Comparison of ENCODE assay signal across 28 mouse cellular contexts in the genomic region with DNA sequence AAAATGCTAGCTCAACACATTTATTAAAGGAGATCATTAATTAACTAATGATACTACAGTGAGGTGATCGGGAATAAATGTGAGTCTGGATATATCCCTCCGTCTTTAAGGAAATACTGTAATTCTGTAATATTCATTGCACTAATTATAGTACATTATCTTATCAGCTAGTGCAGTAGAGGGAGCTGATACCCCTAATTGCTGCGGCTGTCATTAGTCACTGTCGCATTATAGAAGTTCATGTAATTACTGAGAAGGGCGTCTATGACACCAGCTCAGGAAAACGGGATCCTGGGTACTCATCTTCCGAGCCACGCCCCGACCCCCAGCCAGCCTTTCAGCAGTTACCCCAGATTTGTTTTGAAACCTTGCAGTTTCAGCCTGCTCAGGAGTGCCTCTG.
DNase-seq lines count a peak whose midpoint lies in the region; ATAC-seq and TF ChIP-seq lines count a peak whose summit lies in the region.
"Had no signal": no experiment of that assay in that cellular context is flagged by ENCODE, and none has a peak within 500 bp of the region (broad histone marks: within the 10 kb centered on the region; RNA-seq: fewer than 3 reads in every experiment).

No protein-coding gene starts in this region.

- no peaks in the 10 kb centered on the region for H3K27me3 ChIP-seq in forebrain, embryonic 13.5 days
- H3K27me3 ChIP-seq in forebrain, embryonic 11.5 days (ENCODE audit: control insufficient read depth, insufficient read depth, low read length): no peaks in the 10 kb centered on the region
- no peaks in the 10 kb centered on the region for H3K27me3 ChIP-seq in hindbrain, postnatal 0 days (ENCODE audit: insufficient read depth, low read length)
- H3K27me3 ChIP-seq: embryonic facial prominence, embryonic 13.5 days; heart, embryonic 15.5 days; limb, embryonic 12.5 days; megakaryocyte, embryonic 14.5 days; midbrain, embryonic 12.5 days; Patski had no signal

- peak; percentile 53 for ATAC-seq in forebrain, embryonic 13.5 days
- no peak for ATAC-seq in forebrain, embryonic 11.5 days (replicated peaks; ENCODE audit: low FRiP score)
- ATAC-seq in hindbrain, postnatal 0 days: peak; percentile 45; the same call in 1 of the 2 replicates
- no peak for ATAC-seq in monocyte, adult 5-6 weeks (replicated peaks; ENCODE audit: insufficient number of reproducible peaks, low FRiP score, low TSS enrichment, poor library complexity, severe bottlenecking)
- ATAC-seq: intestine, embryonic 16.5 days; Patski had no signal

- peaks cover 76% of the 10 kb centered on the region for H3K36me3 ChIP-seq in forebrain, embryonic 13.5 days (ENCODE audit: poor library complexity, severe bottlenecking)
- peaks cover 3% of the 10 kb centered on the region; the same call in 1 of the 2 replicates for H3K36me3 ChIP-seq in forebrain, embryonic 11.5 days (ENCODE audit: control insufficient read depth, insufficient read depth, low read length)
- peaks cover 34% of the 10 kb centered on the region for H3K36me3 ChIP-seq in hindbrain, postnatal 0 days (ENCODE audit: insufficient read depth, low read length)
- H3K36me3 ChIP-seq: G1E had no signal

- H3K27ac ChIP-seq in forebrain, embryonic 13.5 days: no peak overlapping the region
- no peak overlapping the region for H3K27ac ChIP-seq in forebrain, embryonic 11.5 days (ENCODE audit: low read depth, low read length)
- H3K27ac ChIP-seq in layer of hippocampus, adult 2 months: peak overlapping the region; percentile 85
- 0 out of 2 replicates have a peak overlapping the region, but pooled peaks have one; percentile 69 for H3K27ac ChIP-seq in cortical plate, adult 2 months (ENCODE audit: insufficient read depth, low read length)
- H3K27ac ChIP-seq in hindbrain, postnatal 0 days: no peak overlapping the region
- H3K27ac ChIP-seq: embryonic facial prominence, embryonic 13.5 days; heart, embryonic 10.5 days; heart, embryonic 15.5 days; kidney, postnatal 0 days; limb, embryonic 12.5 days; midbrain, embryonic 12.5 days had no signal

- no peaks in the 10 kb centered on the region for H3K9me3 ChIP-seq in forebrain, embryonic 13.5 days (replicated peaks)
- H3K9me3 ChIP-seq in forebrain, embryonic 11.5 days (ENCODE audit: control insufficient read depth, low read length): no peaks in the 10 kb centered on the region
- no peaks in the 10 kb centered on the region for H3K9me3 ChIP-seq in hindbrain, postnatal 0 days (ENCODE audit: low read length)
- H3K9me3 ChIP-seq: embryonic facial prominence, embryonic 13.5 days; heart, embryonic 10.5 days; heart, embryonic 15.5 days; limb, embryonic 12.5 days; midbrain, embryonic 12.5 days had no signal

- no peak overlapping the region for H3K4me3 ChIP-seq in forebrain, embryonic 13.5 days
- no peak overlapping the region for H3K4me3 ChIP-seq in forebrain, embryonic 11.5 days (ENCODE audit: low read depth, low read length)
- peak overlapping the region; percentile 7; the same call in 1 of the 2 replicates for H3K4me3 ChIP-seq in layer of hippocampus, adult 2 months
- H3K4me3 ChIP-seq in cortical plate, adult 2 months (ENCODE audit: insufficient read depth, low read length): no peak overlapping the region
- no peak overlapping the region for H3K4me3 ChIP-seq in hindbrain, postnatal 0 days (ENCODE audit: low read length)
- H3K4me3 ChIP-seq: embryonic facial prominence, embryonic 13.5 days; heart, embryonic 10.5 days; heart, embryonic 15.5 days; limb, embryonic 12.5 days; megakaryocyte, embryonic 14.5 days; midbrain, embryonic 12.5 days had no signal

- no peak overlapping the region for H3K4me2 ChIP-seq in forebrain, embryonic 13.5 days
- no peak overlapping the region for H3K4me2 ChIP-seq in forebrain, embryonic 11.5 days (ENCODE audit: low read depth, low read length, severe bottlenecking)
- no peak overlapping the region for H3K4me2 ChIP-seq in hindbrain, postnatal 0 days (ENCODE audit: low read depth, low read length)
- H3K4me2 ChIP-seq: embryonic facial prominence, embryonic 13.5 days; heart, embryonic 15.5 days; limb, embryonic 12.5 days; liver, embryonic 11.5 days; midbrain, embryonic 12.5 days had no signal

- H3K9ac ChIP-seq in forebrain, embryonic 13.5 days: no peak overlapping the region
- H3K9ac ChIP-seq in forebrain, embryonic 11.5 days (ENCODE audit: low read length): no peak overlapping the region
- no peak overlapping the region for H3K9ac ChIP-seq in hindbrain, postnatal 0 days (replicated peaks; ENCODE audit: low read length)
- H3K9ac ChIP-seq: embryonic facial prominence, embryonic 13.5 days; heart, embryonic 15.5 days; limb, embryonic 12.5 days; midbrain, embryonic 12.5 days had no signal

- no peak for DNase-seq in forebrain, embryonic 11.5 days (ENCODE audit: low spot score)
- no peak for DNase-seq in layer of hippocampus, adult 2 months (ENCODE audit: low spot score in 2 of 2)
- DNase-seq in layer of hippocampus, adult 11-12 months (ENCODE audit: low spot score): no peak
- no peak for DNase-seq in hindbrain, postnatal 0 days (ENCODE audit: low spot score)
- DNase-seq: adrenal gland, postnatal 14 days; cerebellum, adult 11 months; cerebellum, adult 9-11 months; gastrocnemius, postnatal 10 days; kidney, adult 8-10 months; kidney, postnatal 4 days; layer of hippocampus, adult 9-11 months; lung, postnatal 4 days; spleen, adult 18-20 months; thymus, postnatal 14 days had no signal

- peaks cover 11% of the 10 kb centered on the region; the same call in 1 of the 2 replicates for H3K4me1 ChIP-seq in forebrain, embryonic 13.5 days
- no peaks in the 10 kb centered on the region for H3K4me1 ChIP-seq in forebrain, embryonic 11.5 days (replicated peaks; ENCODE audit: control insufficient read depth, insufficient read depth, low read length)
- H3K4me1 ChIP-seq in cortical plate, adult 2 months (ENCODE audit: control insufficient read depth, insufficient read depth, low read length): peaks cover 2% of the 10 kb centered on the region; the same call in 1 of the 2 replicates
- H3K4me1 ChIP-seq in hindbrain, postnatal 0 days (ENCODE audit: insufficient read depth, low read length): no peaks in the 10 kb centered on the region
- H3K4me1 ChIP-seq: embryonic facial prominence, embryonic 13.5 days; heart, embryonic 10.5 days; heart, embryonic 15.5 days; limb, embryonic 12.5 days; megakaryocyte, embryonic 14.5 days; midbrain, embryonic 12.5 days had no signal

- WGBS in forebrain, embryonic 13.5 days: 70% methylated on average over 9 of the region's 9 CpGs
- WGBS in forebrain, embryonic 11.5 days: 80% methylated on average over 9 of the region's 9 CpGs
- 74% methylated on average over 9 of the region's 9 CpGs for WGBS in hindbrain, postnatal 0 days

- TF ChIP-seq CTCF in layer of hippocampus, adult 2 months (conservative IDR thresholded peaks at IDR 0.05): no peak
- TF ChIP-seq CTCF in cortical plate, adult 2 months (IDR thresholded peaks at IDR 0.05; ENCODE audit: extremely low read depth, insufficient read depth, low read length): no peak
- no peak for TF ChIP-seq CTCF in hindbrain, postnatal 0 days (IDR thresholded peaks at IDR 0.05; ENCODE audit: low read depth)

- TF ChIP-seq POLR2A in cortical plate, adult 2 months (IDR thresholded peaks at IDR 0.05; ENCODE audit: extremely low read depth, insufficient read depth, low read length): no peak

Comparison
In these comparisons a context has a peak if more than half of its experiments do, and no peak if none do; other contexts are left out.
1. ATAC-seq: peak in forebrain, embryonic 13.5 days (single experiment) and hindbrain, postnatal 0 days (single experiment); none in forebrain, embryonic 11.5 days (single experiment) and monocyte, adult 5-6 weeks (single experiment).
2. H3K27ac ChIP-seq: peak in layer of hippocampus, adult 2 months (single experiment) and cortical plate, adult 2 months (single experiment); none in forebrain, embryonic 13.5 days (single experiment), forebrain, embryonic 11.5 days (single experiment) and hindbrain, postnatal 0 days (single experiment).